Mouse (Mus musculus) lung, adult 2 months (tissue): ENCODE results near the gene Homer2.

Experiments used
- CTCF ChIP-seq: fragments of 200-500 bp; IDR thresholded peaks from 2 replicates; pipeline ENCODE4 v1.5.1; 2011; ENCODE audit warnings: mild to moderate bottlenecking, low read length, control low read depth; ENCODE audit not compliant: insufficient read depth
- POLR2A ChIP-seq: fragments of 200-500 bp; IDR thresholded peaks from 2 replicates; pipeline ENCODE4 v1.6.1; 2011; ENCODE audit warnings: low read depth, mild to moderate bottlenecking, control low read depth, low read length, borderline replicate concordance; ENCODE audit errors: extremely low read depth

GRCm38 (mm10) chr7:81697954-81698353, 9.4 kb downstream of the Homer2 start:
- TF ChIP-seq POLR2A, result no peak
- TF ChIP-seq CTCF, result no peak
